Mouse (Mus musculus) hindbrain, postnatal 0 days (tissue): ENCODE data around the gene Csrnp2. TPM values are rescaled to one million over a fixed set of nuclear protein-coding genes. Genes with fewer than 3 reads are reported as not detected.
A peak's percentile ranks its signal among the peaks of the same experiment; 100 is the strongest.
"Not testable (repeated sequence)": the region's sequence is repeated elsewhere in the genome, so short reads cannot be mapped to it uniquely, and the experiment has no call there.

Source experiments
- ATAC-seq: fragments of 200-750 bp; cut with Nextera tagmentation; 2 replicates; pipeline ENCODE4 v1.8.0; 2017; ENCODE audit warnings: mild to moderate bottlenecking, moderate TSS enrichment, moderate library complexity
- DNase-seq: peaks from one replicate; pipeline ENCODE4 v3.0.0-alpha.2; 2015; ENCODE audit warnings: low spot score
- H3K27ac ChIP-seq: fragments of 300-500 bp; sonication (generic); 2 replicates; pipeline ENCODE4 v1.5.1; 2014; ENCODE audit warnings: mild to moderate bottlenecking
- H3K27me3 ChIP-seq: fragments of 300-500 bp; sonication (generic); 2 replicates; pipeline ENCODE4 v1.6.1; 2014; ENCODE audit warnings: low read length, mixed read lengths; ENCODE audit not compliant: insufficient read depth
- H3K36me3 ChIP-seq: fragments of 300-500 bp; sonication (generic); 2 replicates; pipeline ENCODE4 v1.6.1; 2014; ENCODE audit warnings: low read length, mixed read lengths; ENCODE audit not compliant: insufficient read depth
- H3K4me1 ChIP-seq: fragments of 300-500 bp; sonication (generic); 2 replicates; pipeline ENCODE4 v1.6.1; 2014; ENCODE audit warnings: antibody characterized with exemption, low read length, mixed read lengths; ENCODE audit not compliant: insufficient read depth
- H3K4me2 ChIP-seq: fragments of 300-500 bp; sonication (generic); 2 replicates; pipeline ENCODE4 v1.6.1; 2014; ENCODE audit warnings: low read depth, mild to moderate bottlenecking, low read length, moderate library complexity, mixed read lengths
- H3K4me3 ChIP-seq: fragments of 300-500 bp; sonication (generic); 2 replicates; pipeline ENCODE4 v1.5.1; 2014; ENCODE audit warnings: low read length
- H3K9ac ChIP-seq: fragments of 300-500 bp; sonication (generic); replicated peaks from 2 replicates; pipeline ENCODE4 v1.6.1; 2014; ENCODE audit warnings: mild to moderate bottlenecking, low read length, moderate library complexity, mixed read lengths
- H3K9me3 ChIP-seq: fragments of 300-500 bp; sonication (generic); 2 replicates; pipeline ENCODE4 v1.6.1; 2016; ENCODE audit warnings: low read length, mixed read lengths
- CTCF ChIP-seq: IDR thresholded peaks from 2 replicates; pipeline ENCODE4 v1.5.1; 2016; ENCODE audit warnings: antibody characterized with exemption, control low read depth, low read depth
- WGBS: fragments of 180-500 bp; shearing (Covaris S2); extraction: QIAGEN DNeasy Blood & Tissue Kit; methylation state at CpG from one replicate; pipeline ENCODE4 v1.1.7; 2014; 5-methylcytosine and 5-hydroxymethylcytosine counted together
- polyA plus RNA-seq: library from polyadenylated mRNA; unstranded; fragments of >200 nt; fragmentation: Nextera tagmentation; extraction: Ambion mirVana; gene quantifications from 2 replicates; pipeline ENCODE4 v1.2.1, GENCODE M21; 2015
- total RNA-seq: library from RNA; depleted of rRNA; stranded (reverse); fragments of >200 nt; gene quantifications from 2 replicates; pipeline ENCODE4 v1.2.3, GENCODE M21; 2014

Csrnp2 gene
- total and polyA plus RNA-seq, 2 experiments from 2014 or later = 29.9 to 53.9 TPM

DNA sequence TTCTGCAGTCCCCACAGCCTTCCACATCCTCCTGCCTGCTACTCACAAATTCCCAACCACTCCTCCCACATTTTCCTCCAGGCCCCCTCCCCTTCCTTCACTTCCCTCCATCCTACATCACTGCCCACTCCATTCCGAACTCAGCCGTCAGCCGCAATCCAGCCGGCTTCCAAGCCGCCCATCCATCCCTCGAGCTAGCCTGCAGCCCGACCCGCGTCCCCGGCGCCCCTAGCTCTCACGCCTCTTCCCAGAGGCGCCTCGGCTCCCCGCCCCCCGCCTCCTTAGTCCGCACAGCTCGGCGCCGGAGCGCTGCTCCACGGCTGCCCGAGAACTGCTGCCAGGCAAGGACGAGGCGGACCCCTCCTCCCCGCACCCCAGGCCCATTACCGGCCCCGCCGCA is 641 bp downstream of the Csrnp2 start:
- Histone ChIP-seq H3K9me3 (no peaks in the 10 kb centered on the region), H3K4me3 (peak overlapping the region; percentile 88), H3K36me3 (no peaks in the 10 kb centered on the region), H3K27me3 (no peaks in the 10 kb centered on the region), H3K4me2 (peak overlapping the region; percentile 72), H3K9ac (peak overlapping the region; percentile 94), H3K27ac (peak overlapping the region; percentile 96), H3K4me1 (peaks cover 7% of the 10 kb centered on the region; the same call in 1 of the 2 replicates)
- TF ChIP-seq CTCF = no peak
- under 1% methylated on average over 28 of the region's 29 CpGs for WGBS
- DNase-seq = peak; percentile 73
- ATAC-seq = peak; percentile 88

DNA sequence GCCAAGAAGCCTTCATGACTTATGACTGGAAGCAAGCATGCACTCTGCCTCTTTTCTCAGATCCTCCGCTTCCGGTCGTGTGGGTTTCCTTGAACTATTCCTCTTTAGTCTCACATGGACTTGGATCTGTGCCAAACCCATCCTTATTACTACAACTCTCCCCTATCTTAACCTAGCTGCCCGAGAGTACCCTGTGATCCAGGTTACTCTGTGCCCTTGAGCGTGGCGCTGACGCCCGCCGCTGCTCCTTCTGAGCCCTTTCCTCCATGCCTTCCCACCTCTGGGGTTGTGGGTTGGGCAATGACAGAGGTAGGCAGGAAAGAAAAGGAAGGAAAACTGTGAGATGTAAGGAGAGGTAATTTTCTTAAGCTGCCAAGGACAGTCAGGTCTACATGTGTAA is 3.3 kb downstream of the Csrnp2 start:
- Histone ChIP-seq H3K9me3 (no peaks in the 10 kb centered on the region), H3K4me3 (no peak overlapping the region), H3K27ac (no peak overlapping the region), H3K9ac (no peak overlapping the region), H3K36me3 (peaks cover 17% of the 10 kb centered on the region; the same call in 1 of the 2 replicates), H3K4me1 (peaks cover 7% of the 10 kb centered on the region; the same call in 1 of the 2 replicates), H3K27me3 (no peaks in the 10 kb centered on the region), H3K4me2 (peak overlapping the region; percentile 72; the same call in 1 of the 2 replicates)
- 56% methylated on average over 9 of the region's 9 CpGs for WGBS
- DNase-seq (peak; percentile 47), ATAC-seq (no peak)
- TF ChIP-seq CTCF = no peak

DNA sequence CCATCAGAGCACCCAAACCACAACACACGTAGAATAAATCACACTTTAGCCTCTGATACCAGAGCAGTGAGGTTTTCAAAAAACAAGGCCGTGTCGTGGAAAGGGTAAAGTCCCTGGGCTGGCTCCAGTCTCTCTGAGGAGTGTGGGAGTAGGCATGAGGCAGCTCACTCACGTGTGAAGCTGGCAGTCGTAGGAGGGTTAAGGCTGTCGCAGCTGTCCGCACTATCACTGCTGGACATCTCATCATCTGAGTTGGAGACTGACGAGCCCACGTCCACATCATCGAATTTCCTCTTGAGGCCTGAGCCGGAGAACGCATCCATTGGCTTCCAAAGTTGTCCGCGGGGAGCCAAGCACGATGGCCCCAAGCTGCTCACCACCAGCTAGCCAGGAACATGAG is 6.0 kb downstream of the Csrnp2 start:
- no peak for DNase-seq
- no peaks in the 10 kb centered on the region for H3K27me3 ChIP-seq
- H3K9me3 ChIP-seq = no peaks in the 10 kb centered on the region
- no peak overlapping the region for H3K9ac ChIP-seq
- H3K27ac ChIP-seq = no peak overlapping the region
- peaks cover 7% of the 10 kb centered on the region; the same call in 1 of the 2 replicates for H3K4me1 ChIP-seq
- H3K36me3 ChIP-seq = peaks cover 40% of the 10 kb centered on the region
- 73% methylated on average over 15 of the region's 15 CpGs for WGBS
- H3K4me3 ChIP-seq = no peak overlapping the region
- H3K4me2 ChIP-seq = no peak overlapping the region
- no peak for ATAC-seq
- TF ChIP-seq CTCF = no peak

DNA sequence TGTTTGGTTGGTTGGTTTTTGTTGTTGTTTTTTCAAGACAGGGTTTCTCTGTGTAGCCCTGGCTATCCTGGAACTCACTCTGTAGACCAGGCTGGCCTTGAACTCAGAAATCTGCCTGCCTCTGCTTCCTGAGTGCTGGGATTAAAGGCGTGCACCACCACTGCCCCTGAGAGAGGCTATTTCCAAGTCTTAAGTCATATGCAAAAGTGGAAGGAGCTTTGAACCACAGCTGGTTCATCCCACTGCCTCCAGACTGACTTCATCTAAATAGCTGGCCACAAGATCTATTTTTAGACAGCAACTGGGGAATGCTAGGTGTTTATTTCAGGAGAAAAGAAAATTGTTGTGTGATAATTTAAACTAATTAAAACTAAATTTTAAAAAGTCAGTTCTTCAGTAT is 7.0 kb downstream of the Csrnp2 start:
- WGBS = 95% methylated on average over 1 of the region's 1 CpGs
- H3K4me3 ChIP-seq, H3K9me3 ChIP-seq, ATAC-seq, H3K9ac ChIP-seq, H3K27ac ChIP-seq, DNase-seq, H3K27me3 ChIP-seq, H3K4me2 ChIP-seq, H3K4me1 ChIP-seq: not testable (repeated sequence)
- H3K36me3 ChIP-seq = peaks cover 49% of the 10 kb centered on the region

DNA sequence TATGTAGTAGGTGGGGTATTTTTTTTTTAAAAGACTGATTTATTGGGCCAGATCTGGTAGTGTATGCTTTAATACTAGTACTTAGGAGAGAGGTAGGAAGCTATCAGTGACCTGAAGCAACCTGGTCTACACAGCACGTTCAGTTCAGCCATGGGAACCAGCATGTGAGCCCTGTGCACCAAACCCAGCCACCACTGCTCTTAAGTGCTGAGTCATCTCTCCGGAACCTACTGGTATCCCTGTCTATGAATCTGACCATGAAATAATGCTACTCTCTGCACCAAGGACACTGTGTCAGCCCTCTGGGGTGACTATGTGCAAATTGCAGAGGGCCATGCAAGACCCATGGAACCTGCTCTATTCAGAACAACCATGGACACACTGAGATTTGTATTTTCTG is 8.2 kb downstream of the Csrnp2 start:
- Histone ChIP-seq H3K9ac (no peak overlapping the region), H3K4me1 (peaks cover 2% of the 10 kb centered on the region; the same call in 1 of the 2 replicates), H3K27ac (no peak overlapping the region), H3K4me3 (no peak overlapping the region), H3K9me3 (no peaks in the 10 kb centered on the region), H3K27me3 (no peaks in the 10 kb centered on the region), H3K36me3 (peaks cover 55% of the 10 kb centered on the region), H3K4me2 (no peak overlapping the region)
- DNase-seq (no peak), ATAC-seq (no peak)
- WGBS = 85% methylated on average over 2 of the region's 2 CpGs
- TF ChIP-seq CTCF = no peak

DNA sequence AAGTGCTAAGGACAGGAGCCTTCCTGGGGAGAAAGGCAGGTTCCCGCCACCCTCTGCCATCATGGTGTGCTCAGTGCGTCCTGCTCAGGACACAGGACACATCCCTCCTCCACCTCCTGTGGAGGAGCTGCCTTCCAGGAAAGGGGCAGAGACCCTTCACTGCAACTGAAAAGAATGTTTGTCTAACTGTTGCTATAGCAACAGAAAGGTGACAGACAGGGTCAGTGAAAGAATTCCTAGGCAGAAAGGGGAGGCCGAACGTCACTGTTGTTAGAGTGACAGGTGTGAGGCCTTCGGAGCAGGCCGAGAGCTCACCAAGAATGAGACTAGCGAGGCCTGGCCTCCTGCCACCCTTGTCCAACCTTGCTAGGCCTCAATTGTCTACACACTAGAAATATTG is 8.8 kb downstream of the Csrnp2 start:
- ATAC-seq = no peak
- DNase-seq = no peak
- Histone ChIP-seq H3K4me1 (no peaks in the 10 kb centered on the region), H3K9me3 (no peaks in the 10 kb centered on the region), H3K36me3 (peaks cover 61% of the 10 kb centered on the region), H3K27me3 (no peaks in the 10 kb centered on the region), H3K27ac (no peak overlapping the region), H3K9ac (no peak overlapping the region), H3K4me2 (no peak overlapping the region), H3K4me3 (no peak overlapping the region)
- WGBS = 12% methylated on average over 7 of the region's 7 CpGs
- no peak for TF ChIP-seq CTCF

DNA sequence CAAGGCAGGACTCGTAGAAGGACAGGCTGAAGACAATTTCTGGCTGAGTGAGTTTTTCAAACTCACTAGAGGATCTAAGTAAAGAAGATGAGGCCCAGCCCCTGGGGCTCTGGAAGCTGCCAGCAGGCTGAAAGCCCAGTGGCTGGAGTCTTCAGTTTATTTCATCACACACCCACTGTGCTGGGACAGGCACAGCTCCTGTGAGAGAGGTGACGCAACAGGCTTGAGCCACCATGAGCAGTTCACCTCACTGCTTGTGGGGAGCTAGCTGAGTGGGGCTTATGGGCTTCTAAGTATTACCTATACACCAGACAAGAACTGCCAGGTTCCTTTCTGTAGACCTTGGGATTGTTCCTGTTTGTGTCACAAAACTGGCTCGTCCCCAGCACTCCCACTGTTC is 9.7 kb downstream of the Csrnp2 start:
- 67% methylated on average over 3 of the region's 3 CpGs for WGBS
- Histone ChIP-seq H3K9me3 (no peaks in the 10 kb centered on the region), H3K9ac (no peak overlapping the region), H3K27me3 (no peaks in the 10 kb centered on the region), H3K4me2 (no peak overlapping the region), H3K27ac (no peak overlapping the region), H3K4me1 (no peaks in the 10 kb centered on the region), H3K36me3 (peaks cover 69% of the 10 kb centered on the region), H3K4me3 (no peak overlapping the region)
- DNase-seq (no peak), ATAC-seq (no peak)
- no peak for TF ChIP-seq CTCF
